Mouse (Mus musculus) erythroblast, embryonic 14.5 days (primary cell): ENCODE data around the gene Gm47189.
"Not testable (repeated sequence)": the region's sequence is repeated elsewhere in the genome, so short reads cannot be mapped to it uniquely, and the experiment has no call there.

Experiments used
- GATA1 ChIP-seq: IDR thresholded peaks from 2 replicates; pipeline ENCODE4 v1.6.1; 2012; ENCODE audit warnings: low read length, inconsistent platforms, mixed read lengths
- TAL1 ChIP-seq: IDR thresholded peaks from 3 replicates; pipeline ENCODE4 v1.6.1; 2012; ENCODE audit warnings: low read length, inconsistent platforms, mixed read lengths

DNA sequence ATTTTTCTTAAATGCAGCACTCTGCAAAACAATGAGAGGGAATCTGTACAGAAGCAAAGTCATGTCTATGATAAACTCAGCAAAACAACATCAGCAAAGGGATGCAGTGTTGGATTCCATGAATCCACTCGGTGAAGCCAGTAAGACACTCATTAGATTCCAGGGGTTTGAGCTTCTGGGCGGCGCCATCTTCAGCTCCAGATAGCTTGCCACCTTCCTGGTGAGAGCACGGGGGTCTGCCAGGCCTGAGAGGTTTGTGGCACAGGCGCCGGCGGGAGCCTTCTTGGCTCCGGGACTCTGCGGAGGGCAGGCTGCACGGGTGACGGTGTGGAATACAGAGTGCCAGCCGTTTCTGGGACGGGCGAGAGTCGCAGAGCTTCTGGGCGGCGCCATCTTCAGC, 48.8 kb downstream of the Gm47189 start:
- TF ChIP-seq TAL1, GATA1: not testable (repeated sequence)
